Mouse (Mus musculus) right cerebral cortex, postnatal 4 days (tissue): Measurements from ENCODE around the gene Celf2.

Experiments
- DNase-seq: peaks from one replicate; pipeline ENCODE4 v3.0.0-alpha.2; 2022

The Celf2 gene

GRCm38 (mm10) chr2:7001967-7002366, 507.4 kb downstream of the Celf2 start:
- no peak for DNase-seq

DNA sequence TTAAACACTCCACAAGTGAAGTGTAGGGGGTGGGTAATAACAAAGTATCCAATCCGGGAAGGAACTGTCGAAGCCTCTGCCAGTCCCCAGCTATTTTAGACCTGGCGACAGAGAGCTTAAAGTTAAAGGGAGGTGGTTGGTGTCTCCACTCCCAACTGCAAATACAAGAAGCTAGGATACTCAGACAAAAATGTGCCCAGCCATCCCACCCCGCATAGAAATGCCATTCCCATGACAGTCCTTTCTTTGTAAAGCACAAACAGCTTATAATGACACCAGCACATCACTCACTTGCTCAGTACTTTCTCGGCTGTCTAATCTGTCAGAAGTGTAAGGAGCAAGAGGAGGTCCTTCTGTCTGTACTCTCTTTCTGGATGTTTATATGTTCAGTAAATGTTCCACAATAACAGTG, 518.3 kb downstream of the Celf2 start:
- no peak for DNase-seq

GRCm38 (mm10) chr2:6985706-6986105, 523.7 kb downstream of the Celf2 start:
- no peak for DNase-seq

DNA sequence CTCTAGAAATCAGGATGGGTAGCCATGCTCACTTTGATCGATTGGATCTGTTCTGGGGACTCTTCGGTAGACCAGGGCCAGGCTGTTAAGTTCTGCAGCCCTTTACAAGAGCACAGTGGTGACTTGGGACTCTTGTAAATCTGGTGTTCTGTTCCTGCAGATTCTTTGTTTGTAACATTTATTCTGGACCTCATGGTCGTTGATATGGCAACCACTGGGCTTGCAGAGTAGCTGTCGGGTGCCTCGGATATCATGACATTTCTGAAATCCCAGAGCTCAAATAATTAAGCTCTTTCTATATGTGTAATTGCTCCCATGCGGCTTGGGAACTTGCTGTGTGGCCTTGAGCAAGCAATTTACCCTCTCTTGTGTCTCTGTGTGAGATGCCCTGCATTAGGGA, 525.5 kb downstream of the Celf2 start:
- DNase-seq = no peak

GRCm38 (mm10) chr2:6976300-6976699, 533.1 kb downstream of the Celf2 start:
- DNase-seq = no peak

GRCm38 (mm10) chr2:6969228-6969627, 540.1 kb downstream of the Celf2 start:
- no peak for DNase-seq

DNA sequence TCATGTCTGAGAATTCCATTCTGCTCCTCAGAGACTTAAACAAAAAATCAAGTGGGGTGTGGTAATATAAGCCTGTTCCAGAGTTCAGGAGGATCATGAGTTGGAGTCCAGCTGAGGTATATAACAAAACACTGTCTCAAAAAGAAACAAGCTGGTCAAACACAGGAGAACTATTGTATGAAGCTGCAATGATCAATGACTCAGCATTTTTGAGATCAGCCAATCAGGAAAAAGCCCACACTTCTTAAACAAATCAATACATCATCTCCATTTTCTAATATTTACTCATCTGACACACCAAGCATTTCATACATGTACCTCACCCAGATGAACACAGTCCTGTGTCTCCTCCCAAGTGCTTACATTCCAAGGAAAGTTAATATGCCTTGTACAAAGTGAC, 544.1 kb downstream of the Celf2 start:
- DNase-seq = no peak

GRCm38 (mm10) chr2:6950702-6951101, 558.7 kb downstream of the Celf2 start:
- DNase-seq = no peak

GRCm38 (mm10) chr2:6945638-6946415, 563.5 kb downstream of the Celf2 start:
- DNase-seq = no peak

DNA sequence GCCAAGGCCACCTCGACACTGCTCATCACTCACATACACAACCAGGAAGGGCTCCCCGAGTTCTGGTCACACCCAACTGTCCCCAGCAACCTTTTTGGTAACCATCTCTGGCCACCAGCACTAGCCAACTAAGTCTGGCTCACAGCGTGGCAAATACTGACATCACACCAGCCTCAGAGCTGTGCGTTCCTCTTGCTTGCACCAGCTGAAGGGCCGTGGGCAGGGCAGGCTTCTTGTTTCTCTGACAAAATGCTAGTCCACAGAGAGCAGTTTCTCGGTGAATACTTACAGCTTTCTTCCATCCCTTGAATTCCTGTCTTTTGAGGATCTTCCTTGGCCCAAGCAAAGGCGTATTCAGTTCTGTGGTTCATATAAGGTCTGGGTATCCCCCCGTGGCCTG, 565.7 kb downstream of the Celf2 start:
- DNase-seq = no peak

GRCm38 (mm10) chr2:6942635-6943390, 566.5 kb downstream of the Celf2 start:
- no peak for DNase-seq

DNA sequence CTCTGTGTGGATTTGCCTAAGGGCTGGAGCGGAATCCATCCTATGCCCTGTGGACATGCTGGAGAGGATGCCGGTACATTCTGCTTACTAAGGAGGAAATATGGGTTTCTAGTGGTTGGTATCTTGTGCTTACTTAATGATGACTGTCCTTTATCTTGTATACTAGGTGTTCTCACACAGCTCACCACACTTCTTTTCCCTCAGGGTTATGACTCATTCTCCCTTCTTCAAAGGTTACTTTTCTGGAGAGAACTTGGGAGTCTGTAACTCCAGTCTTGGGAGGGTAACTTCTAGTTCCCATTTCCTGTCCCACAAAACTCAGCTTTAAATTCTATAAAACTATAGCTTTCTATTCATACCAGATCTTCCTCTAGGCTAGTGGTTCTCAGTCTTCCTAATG, 570.2 kb downstream of the Celf2 start:
- no peak for DNase-seq

GRCm38 (mm10) chr2:6933130-6933529, 576.2 kb downstream of the Celf2 start:
- DNase-seq = no peak

- DNase-seq = no peak
Measured at GRCm38 (mm10) chr2:6927693-6928360, 581.5 kb downstream of the Celf2 start.

GRCm38 (mm10) chr2:6925505-6925904, 583.9 kb downstream of the Celf2 start:
- no peak for DNase-seq

GRCm38 (mm10) chr2:6923738-6924474, 585.5 kb downstream of the Celf2 start:
- no peak for DNase-seq

- DNase-seq = no peak
Measured at GRCm38 (mm10) chr2:6915386-6915785, 594.0 kb downstream of the Celf2 start.

GRCm38 (mm10) chr2:6913315-6913714, 596.0 kb downstream of the Celf2 start:
- DNase-seq = no peak

GRCm38 (mm10) chr2:6911932-6912331, 597.4 kb downstream of the Celf2 start:
- peak; percentile 29 for DNase-seq

GRCm38 (mm10) chr2:6909921-6910320, 599.4 kb downstream of the Celf2 start:
- no peak for DNase-seq

GRCm38 (mm10) chr2:6904411-6904810, 605.0 kb downstream of the Celf2 start:
- DNase-seq = no peak

DNA sequence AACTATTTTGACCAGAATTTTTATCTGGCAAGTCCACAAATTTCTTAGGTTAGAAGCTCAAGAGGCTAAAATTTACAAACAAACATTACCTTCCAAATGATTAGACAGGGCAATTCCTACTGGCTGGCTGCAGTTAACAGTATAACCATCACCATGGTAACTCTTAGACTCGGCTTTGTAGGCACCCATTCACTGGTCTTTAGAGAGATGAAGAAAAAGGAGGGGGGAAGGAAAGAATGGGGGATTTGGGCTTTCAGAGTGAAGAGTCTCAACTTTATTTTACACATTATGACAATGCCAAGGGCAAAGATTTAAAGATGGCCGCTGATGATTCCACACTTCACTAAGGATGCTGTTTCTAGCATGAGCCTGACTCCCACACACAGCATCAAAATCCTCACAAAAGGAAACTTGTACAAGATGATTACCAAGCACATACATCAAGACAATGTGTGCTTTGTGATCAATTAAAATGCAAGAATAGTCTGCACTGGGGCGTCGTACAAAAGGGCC, 606.1 kb downstream of the Celf2 start:
- DNase-seq = no peak

DNA sequence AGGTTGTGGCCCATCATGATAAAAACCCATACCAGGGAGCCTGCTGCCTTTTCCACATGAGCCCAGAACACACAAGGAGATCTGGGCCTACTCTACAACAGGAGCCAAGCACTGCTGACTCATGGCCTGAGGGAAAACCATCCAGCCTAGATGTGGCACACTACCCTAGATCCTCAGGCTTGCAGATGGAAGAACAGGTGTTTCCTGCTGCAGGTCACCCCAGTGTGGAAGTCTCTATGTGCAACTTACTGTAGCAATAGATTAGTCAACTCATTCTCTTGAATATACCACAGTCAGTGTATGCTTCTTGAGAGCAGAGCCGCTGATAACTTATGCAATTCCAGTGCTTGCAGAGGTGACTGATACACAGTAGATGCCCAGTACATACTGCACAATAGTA, 612.5 kb downstream of the Celf2 start:
- DNase-seq = no peak
